Mouse (Mus musculus) liver, adult 2 months (tissue): ENCODE measurements around the gene Dock2. TPM values are rescaled to one million over a fixed set of nuclear protein-coding genes. Genes with fewer than 3 reads are reported as not detected.

Source experiments
- DNase-seq: peaks from one replicate; pipeline ENCODE4 v3.0.0-alpha.2; 2011; ENCODE audit warnings: low read depth, low spot score; ENCODE audit errors: extremely low read depth
- H3K27ac ChIP-seq: fragments of 200-500 bp; replicated peaks from 2 replicates; pipeline ENCODE4 v1.5.1; 2012; ENCODE audit warnings: low read depth, mild to moderate bottlenecking, control low read depth, inconsistent platforms, low read length; ENCODE audit not compliant: insufficient read depth
- H3K27me3 ChIP-seq: fragments of 200-500 bp; 2 replicates; pipeline ENCODE4 v1.6.1; 2012; ENCODE audit warnings: mild to moderate bottlenecking, moderate library complexity, low read length, inconsistent platforms; ENCODE audit not compliant: control insufficient read depth, insufficient read depth
- H3K36me3 ChIP-seq: fragments of 200-500 bp; 2 replicates; pipeline ENCODE4 v1.6.1; 2012; ENCODE audit warnings: low read length, inconsistent platforms; ENCODE audit not compliant: control insufficient read depth, insufficient read depth
- H3K4me1 ChIP-seq: fragments of 200-500 bp; 2 replicates; pipeline ENCODE4 v1.6.1; 2011; ENCODE audit warnings: low read length; ENCODE audit not compliant: control insufficient read depth, insufficient read depth
- H3K4me3 ChIP-seq: fragments of 200-500 bp; 2 replicates; pipeline ENCODE4 v1.5.1; 2011; ENCODE audit warnings: low read depth, mild to moderate bottlenecking, control low read depth, low read length, moderate library complexity; ENCODE audit not compliant: insufficient read depth
- H3K79me2 ChIP-seq: fragments of 200-500 bp; 2 replicates; pipeline ENCODE4 v1.6.1; 2012; ENCODE audit warnings: inconsistent platforms, mild to moderate bottlenecking, low read length, moderate library complexity; ENCODE audit not compliant: control insufficient read depth, insufficient read depth
- H3K9ac ChIP-seq: fragments of 200-500 bp; 2 replicates; pipeline ENCODE4 v1.6.1; 2012; ENCODE audit warnings: low read depth, mild to moderate bottlenecking, control low read depth, inconsistent platforms, low read length
- CTCF ChIP-seq: fragments of 200-500 bp; IDR thresholded peaks from 2 replicates; pipeline ENCODE4 v1.5.1; 2011; ENCODE audit warnings: low read depth, low read length, control low read depth
- POLR2A ChIP-seq: fragments of 200-500 bp; IDR thresholded peaks from 2 replicates; pipeline ENCODE4 v1.6.1; 2011; ENCODE audit warnings: low read length, control low read depth; ENCODE audit not compliant: insufficient read depth; ENCODE audit errors: extremely low read depth
- WGBS: fragments of 180-500 bp; shearing (Covaris S2); methylation state at CpG from one replicate; pipeline ENCODE4 v1.1.7; 2018; 5-methylcytosine and 5-hydroxymethylcytosine counted together
- polyA plus RNA-seq: library from polyadenylated mRNA; depleted of rRNA; stranded (reverse); fragments of >200 nt; gene quantifications from 2 replicates; pipeline ENCODE4 v1.2.3, GENCODE M21; 2012
- total RNA-seq: library from RNA; depleted of rRNA; stranded (reverse); fragments of >200 nt; gene quantifications from 2 replicates; pipeline ENCODE4 v1.2.3, GENCODE M21; 2014

Gene Dock2
- total and polyA plus RNA-seq, 2 experiments: 0.95 to 4.0 TPM

GRCm38 (mm10) chr11:34397661-34398060 is 386.0 kb downstream of the Dock2 start:
- H3K9ac ChIP-seq: no peak overlapping the region
- H3K79me2 ChIP-seq: no peaks in the 10 kb centered on the region
- 83% methylated on average over 5 of the region's 5 CpGs for WGBS
- DNase-seq: no peak
- no peaks in the 10 kb centered on the region for H3K4me1 ChIP-seq
- no peaks in the 10 kb centered on the region for H3K36me3 ChIP-seq
- H3K4me3 ChIP-seq: no peak overlapping the region
- TF ChIP-seq CTCF (no peak), POLR2A (no peak)
- no peaks in the 10 kb centered on the region for H3K27me3 ChIP-seq
- no peak overlapping the region for H3K27ac ChIP-seq

- WGBS: 89% methylated on average over 3 of the region's 3 CpGs
- Histone ChIP-seq H3K9ac (no peak overlapping the region), H3K79me2 (no peaks in the 10 kb centered on the region), H3K4me3 (no peak overlapping the region), H3K27ac (no peak overlapping the region), H3K4me1 (no peaks in the 10 kb centered on the region), H3K36me3 (no peaks in the 10 kb centered on the region), H3K27me3 (no peaks in the 10 kb centered on the region)
- no peak for TF ChIP-seq POLR2A
- TF ChIP-seq CTCF: no peak
- DNase-seq: no peak
Observed at GRCm38 (mm10) chr11:34395802-34396201, 387.9 kb downstream of the Dock2 start.

DNA sequence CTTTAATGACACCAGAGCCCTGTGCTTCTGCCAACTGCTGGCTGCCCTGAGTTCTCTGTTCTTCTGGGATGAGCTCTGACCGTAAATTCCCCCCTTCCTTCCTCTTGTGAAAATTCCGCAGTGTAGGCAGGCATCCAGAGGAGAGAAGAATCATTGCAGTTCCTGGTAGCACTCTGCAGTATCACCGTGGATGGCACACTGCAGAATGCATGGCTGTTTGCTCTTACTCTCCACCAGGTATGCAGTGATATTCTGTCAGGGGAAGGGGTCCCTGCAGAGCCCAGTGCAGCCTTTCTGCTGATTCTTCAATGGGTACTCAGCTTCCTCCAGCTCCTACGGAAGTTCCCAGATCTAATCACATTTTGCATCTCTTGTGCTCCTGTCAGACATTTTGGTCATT is 391.6 kb downstream of the Dock2 start:
- H3K4me1 ChIP-seq: no peaks in the 10 kb centered on the region
- no peaks in the 10 kb centered on the region for H3K27me3 ChIP-seq
- no peaks in the 10 kb centered on the region for H3K79me2 ChIP-seq
- no peak overlapping the region for H3K9ac ChIP-seq
- no peak for DNase-seq
- H3K4me3 ChIP-seq: no peak overlapping the region
- 41% methylated on average over 4 of the region's 4 CpGs for WGBS
- H3K27ac ChIP-seq: no peak overlapping the region
- H3K36me3 ChIP-seq: no peaks in the 10 kb centered on the region
- no peak for TF ChIP-seq CTCF
- TF ChIP-seq POLR2A: no peak

DNA sequence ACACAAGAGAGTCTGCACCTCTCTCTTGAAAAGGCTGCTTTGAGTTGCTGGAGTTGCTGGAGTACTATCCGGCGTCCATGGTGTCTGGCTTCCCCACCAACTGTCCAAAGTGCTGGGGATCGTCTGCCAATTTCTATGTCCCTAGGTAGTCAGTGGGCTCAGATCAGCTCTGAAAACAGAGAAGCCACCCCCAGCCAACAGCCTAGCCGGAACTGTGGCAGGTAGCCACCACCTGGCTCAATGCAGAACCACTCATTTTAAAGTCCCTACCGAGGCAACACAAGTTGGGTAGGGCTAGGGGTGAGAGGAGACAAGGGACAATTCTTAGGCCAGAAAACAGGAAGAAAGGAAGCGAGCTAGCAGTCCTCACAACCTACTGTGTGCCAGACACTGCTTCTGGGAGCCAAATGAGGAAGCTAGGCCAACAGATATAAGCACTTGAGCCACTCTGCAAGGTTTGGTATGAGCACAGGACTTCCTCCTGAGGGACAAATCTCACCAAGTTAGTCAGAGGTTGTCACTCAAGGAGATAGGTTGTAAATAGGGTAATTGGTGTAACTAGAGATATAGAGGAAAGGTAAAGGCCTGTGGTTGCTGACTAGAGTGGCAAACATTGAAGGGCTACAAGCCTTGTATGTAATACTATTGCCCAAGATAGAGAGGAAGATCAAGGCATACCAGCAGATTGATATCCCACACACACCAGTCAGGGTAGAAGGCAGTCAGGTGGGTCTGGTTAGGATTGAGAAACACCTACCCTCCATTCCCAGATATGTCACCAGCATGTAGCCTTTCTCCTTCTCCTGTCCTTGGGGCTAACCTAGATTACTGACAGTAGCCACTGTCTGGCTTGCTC is 394.2 kb downstream of the Dock2 start:
- Histone ChIP-seq H3K9ac (no peak overlapping the region), H3K79me2 (no peaks in the 10 kb centered on the region), H3K27ac (no peak overlapping the region), H3K27me3 (no peaks in the 10 kb centered on the region), H3K4me1 (no peaks in the 10 kb centered on the region), H3K36me3 (no peaks in the 10 kb centered on the region), H3K4me3 (no peak overlapping the region)
- TF ChIP-seq CTCF (no peak), POLR2A (no peak)
- peak; percentile 14 for DNase-seq
- 75% methylated on average over 6 of the region's 6 CpGs for WGBS

DNA sequence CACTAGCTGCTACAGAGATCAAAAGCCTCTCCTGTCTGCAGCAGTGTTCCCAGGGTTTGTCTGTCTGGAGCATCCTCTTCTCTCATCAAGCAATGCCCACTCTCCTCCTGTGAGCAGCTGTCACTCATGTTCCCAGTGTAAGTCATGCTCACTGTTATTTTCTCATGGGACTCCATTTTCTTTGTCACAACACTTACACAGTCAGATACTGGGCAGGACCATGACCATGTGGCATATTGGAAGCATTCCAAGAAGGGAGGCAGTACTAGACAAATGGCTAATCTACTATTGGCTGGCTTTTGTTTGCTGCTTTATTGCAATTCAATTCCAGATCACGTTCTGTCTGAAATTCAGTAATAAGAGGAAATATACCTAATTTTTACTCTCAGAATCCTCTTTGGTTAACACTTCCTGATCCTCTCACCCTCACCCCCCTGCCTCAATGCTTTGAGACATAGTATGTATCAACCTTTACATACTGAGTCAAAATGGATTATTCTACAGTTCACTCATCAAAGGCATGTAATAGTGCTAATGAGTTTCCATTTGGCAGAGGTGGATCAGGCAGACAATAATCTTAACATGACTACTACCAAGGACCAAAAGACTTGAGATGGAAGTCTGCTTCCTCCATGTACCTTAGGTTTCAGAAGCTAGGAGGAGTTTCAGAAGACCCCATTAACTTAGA is 398.5 kb downstream of the Dock2 start:
- H3K9ac ChIP-seq: no peak overlapping the region
- WGBS: 44% methylated on average over 1 of the region's 1 CpGs
- TF ChIP-seq POLR2A (no peak), CTCF (no peak)

GRCm38 (mm10) chr11:34384178-34384577 is 399.5 kb downstream of the Dock2 start:
- TF ChIP-seq CTCF (no peak), POLR2A (no peak)
- H3K79me2 ChIP-seq: no peaks in the 10 kb centered on the region
- WGBS: 44% methylated on average over 4 of the region's 4 CpGs

More for the DNA sequence above, 398.5 kb downstream of the Dock2 start:
- H3K4me3 ChIP-seq: no peak overlapping the region
- no peak overlapping the region for H3K27ac ChIP-seq
- no peaks in the 10 kb centered on the region for H3K36me3 ChIP-seq
- no peak for DNase-seq
- no peaks in the 10 kb centered on the region for H3K27me3 ChIP-seq
- no peaks in the 10 kb centered on the region for H3K79me2 ChIP-seq
- H3K4me1 ChIP-seq: no peaks in the 10 kb centered on the region

More at GRCm38 (mm10) chr11:34384178-34384577, 399.5 kb downstream of the Dock2 start:
- Histone ChIP-seq H3K36me3 (no peaks in the 10 kb centered on the region), H3K27ac (no peak overlapping the region), H3K9ac (no peak overlapping the region), H3K27me3 (no peaks in the 10 kb centered on the region), H3K4me1 (no peaks in the 10 kb centered on the region), H3K4me3 (no peak overlapping the region)
- no peak for DNase-seq
